Mouse (Mus musculus) embryonic facial prominence, embryonic 12.5 days (tissue): Measurements from ENCODE around the gene Pdzk1ip1. TPM values are rescaled to one million over a fixed set of nuclear protein-coding genes. Genes with fewer than 3 reads are reported as not detected.

Experiments
- ATAC-seq: fragments of 200-750 bp; cut with Nextera tagmentation; 2 replicates; pipeline ENCODE4 v1.8.0; 2017; ENCODE audit not compliant: insufficient number of reproducible peaks, insufficient read depth, low FRiP score, low TSS enrichment
- H3K27ac ChIP-seq: fragments of 300-500 bp; sonication (generic); 2 replicates; pipeline ENCODE4 v1.5.1; 2016; ENCODE audit warnings: mild to moderate bottlenecking
- H3K27me3 ChIP-seq: fragments of 300-500 bp; sonication (generic); 2 replicates; pipeline ENCODE4 v1.6.1; 2016; ENCODE audit warnings: mild to moderate bottlenecking, moderate library complexity
- H3K36me3 ChIP-seq: fragments of 300-500 bp; sonication (generic); 2 replicates; pipeline ENCODE4 v1.6.1; 2016; ENCODE audit warnings: mild to moderate bottlenecking
- H3K4me1 ChIP-seq: fragments of 300-500 bp; sonication (generic); 2 replicates; pipeline ENCODE4 v1.6.1; 2016
- H3K4me2 ChIP-seq: fragments of 300-500 bp; sonication (generic); replicated peaks from 2 replicates; pipeline ENCODE4 v1.6.1; 2016; ENCODE audit warnings: mild to moderate bottlenecking, moderate library complexity
- H3K4me3 ChIP-seq: fragments of 300-500 bp; sonication (generic); 2 replicates; pipeline ENCODE4 v1.5.1; 2016; ENCODE audit warnings: mild to moderate bottlenecking
- H3K9ac ChIP-seq: fragments of 300-500 bp; sonication (generic); 2 replicates; pipeline ENCODE4 v1.6.1; 2016; ENCODE audit warnings: mild to moderate bottlenecking, moderate library complexity
- H3K9me3 ChIP-seq: fragments of 300-500 bp; sonication (generic); 2 replicates; pipeline ENCODE4 v1.6.1; 2016; ENCODE audit warnings: mild to moderate bottlenecking, moderate library complexity
- WGBS: fragments of 180-500 bp; shearing (Covaris S2); methylation state at CpG from one replicate; pipeline ENCODE4 v1.1.7; 2016; 5-methylcytosine and 5-hydroxymethylcytosine counted together
- polyA plus RNA-seq: library from polyadenylated mRNA; unstranded; fragments of >200 nt; fragmentation: Nextera tagmentation; extraction: Ambion mirVana; gene quantifications from 2 replicates; pipeline ENCODE4 v1.2.1, GENCODE M21; 2016

Pdzk1ip1 gene
- polyA plus RNA-seq, 1 experiment from 2014 or later, result 11.7 TPM

DNA sequence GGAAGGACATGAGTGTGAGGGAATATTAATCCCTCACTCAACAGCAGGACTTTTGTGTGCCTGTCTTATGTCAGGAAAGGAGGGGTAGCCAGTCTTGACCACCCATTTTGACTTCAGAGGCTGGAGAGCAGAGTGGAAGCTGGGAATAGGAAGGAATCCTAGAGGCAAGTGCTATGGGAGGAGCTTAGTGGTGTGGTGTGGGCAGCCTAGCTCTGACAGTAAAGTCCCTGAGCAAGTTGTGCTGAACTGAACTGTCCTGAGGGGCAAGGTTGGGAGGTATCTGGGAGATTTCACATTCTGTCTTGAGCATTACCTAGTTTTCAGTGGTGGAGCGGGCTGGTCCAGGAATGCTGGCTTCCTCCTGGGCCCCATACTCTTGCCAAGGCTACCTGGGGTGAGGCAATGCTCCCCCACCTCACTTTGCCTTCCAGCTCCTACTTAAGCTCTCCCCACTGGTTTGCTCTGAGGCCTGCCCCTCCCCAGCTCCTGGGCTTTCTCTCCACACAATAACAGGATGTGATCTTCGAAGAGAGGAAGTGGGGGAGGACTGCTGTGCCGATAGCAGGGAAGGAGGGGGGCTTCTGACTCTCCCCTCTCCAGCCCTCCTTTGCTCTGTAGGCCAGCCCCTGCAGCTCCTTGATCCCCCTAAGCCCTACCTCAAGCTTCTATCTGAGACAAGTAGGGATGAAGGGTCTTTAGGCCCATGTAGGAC, 13.1 kb upstream of the Pdzk1ip1 start:
- Histone ChIP-seq H3K9me3 (no peaks in the 10 kb centered on the region), H3K4me3 (no peak overlapping the region), H3K36me3 (no peaks in the 10 kb centered on the region), H3K4me1 (no peaks in the 10 kb centered on the region), H3K27ac (0 out of 2 replicates have a peak overlapping the region, but pooled peaks have one; percentile 23), H3K9ac (no peak overlapping the region), H3K4me2 (no peak overlapping the region), H3K27me3 (peaks cover 1% of the 10 kb centered on the region; the same call in 1 of the 2 replicates)
- 39% methylated on average over 3 of the region's 3 CpGs for WGBS
- no peak for ATAC-seq

DNA sequence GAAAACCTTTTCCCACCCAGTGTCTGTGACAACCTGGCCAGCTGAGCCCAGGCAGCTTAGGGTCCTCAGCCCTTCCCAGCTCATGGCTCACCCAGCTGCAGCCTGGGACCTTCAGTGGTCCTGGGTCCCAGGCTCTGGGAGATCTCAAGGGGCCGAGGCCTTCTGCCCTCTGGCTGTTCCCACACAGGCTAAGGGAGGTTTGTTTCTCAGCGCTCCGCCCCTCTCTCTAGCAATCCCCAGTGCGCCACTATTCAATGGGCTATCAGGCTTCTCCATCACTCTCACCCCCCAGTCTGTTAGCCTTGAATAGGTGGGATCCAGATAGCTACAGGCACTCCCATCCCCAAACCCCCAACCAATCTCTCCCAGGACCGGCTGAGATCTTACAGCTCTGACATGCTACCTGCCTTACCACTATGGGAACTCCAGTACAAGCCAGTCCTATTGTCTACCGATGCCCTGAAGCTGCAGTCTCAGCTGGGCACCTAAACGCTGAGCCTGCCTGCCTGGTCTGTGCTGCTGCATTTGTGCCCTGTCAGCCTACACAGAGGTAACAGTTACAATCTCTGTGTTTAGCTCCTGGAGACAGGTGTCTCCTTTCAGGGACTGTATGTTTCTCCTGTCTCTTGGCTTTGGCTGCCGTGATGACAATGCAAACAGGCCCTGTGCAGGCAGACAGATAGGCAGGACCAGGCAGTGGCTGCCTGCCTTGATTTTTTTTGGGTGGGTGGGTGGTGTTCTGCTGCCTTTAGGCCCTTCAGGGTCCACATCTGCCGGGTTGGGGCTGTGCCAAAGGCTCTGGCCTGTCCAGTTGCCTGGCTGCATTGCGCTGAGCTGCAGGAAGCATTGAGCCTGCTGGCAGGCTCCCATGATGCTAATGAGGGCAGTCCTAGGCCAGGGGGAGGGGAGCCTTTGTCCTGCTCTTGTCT, 9.4 kb upstream of the Pdzk1ip1 start:
- no peak overlapping the region for H3K4me3 ChIP-seq
- ATAC-seq, result 0 out of 2 replicates have a peak, but pooled peaks have one; percentile 36

GRCm38 (mm10) chr4:115079821-115080349, 8.6 kb upstream of the Pdzk1ip1 start:
- H3K4me3 ChIP-seq, result no peak overlapping the region
- H3K27me3 ChIP-seq, result no peaks in the 10 kb centered on the region; the same call in 1 of the 2 replicates
- no peaks in the 10 kb centered on the region for H3K4me1 ChIP-seq
- 0 out of 2 replicates have a peak, but pooled peaks have one; percentile 61 for ATAC-seq
- H3K36me3 ChIP-seq, result no peaks in the 10 kb centered on the region
- no peak overlapping the region for H3K4me2 ChIP-seq
- H3K9me3 ChIP-seq, result no peaks in the 10 kb centered on the region
- H3K27ac ChIP-seq, result no peak overlapping the region
- 11% methylated on average over 5 of the region's 5 CpGs for WGBS
- no peak overlapping the region for H3K9ac ChIP-seq

More for the DNA sequence above, 9.4 kb upstream of the Pdzk1ip1 start:
- Histone ChIP-seq H3K9ac (no peak overlapping the region), H3K36me3 (no peaks in the 10 kb centered on the region), H3K27me3 (no peaks in the 10 kb centered on the region; the same call in 1 of the 2 replicates), H3K4me2 (no peak overlapping the region), H3K4me1 (no peaks in the 10 kb centered on the region), H3K27ac (no peak overlapping the region), H3K9me3 (no peaks in the 10 kb centered on the region)
- 18% methylated on average over 10 of the region's 10 CpGs for WGBS

GRCm38 (mm10) chr4:115083031-115083430, 5.5 kb upstream of the Pdzk1ip1 start:
- Histone ChIP-seq H3K9ac (no peak overlapping the region), H3K27me3 (peaks cover 14% of the 10 kb centered on the region), H3K4me1 (no peaks in the 10 kb centered on the region), H3K9me3 (no peaks in the 10 kb centered on the region), H3K4me2 (no peak overlapping the region), H3K36me3 (no peaks in the 10 kb centered on the region), H3K4me3 (no peak overlapping the region), H3K27ac (no peak overlapping the region)
- WGBS, result 85% methylated on average over 3 of the region's 3 CpGs
- ATAC-seq, result no peak

DNA sequence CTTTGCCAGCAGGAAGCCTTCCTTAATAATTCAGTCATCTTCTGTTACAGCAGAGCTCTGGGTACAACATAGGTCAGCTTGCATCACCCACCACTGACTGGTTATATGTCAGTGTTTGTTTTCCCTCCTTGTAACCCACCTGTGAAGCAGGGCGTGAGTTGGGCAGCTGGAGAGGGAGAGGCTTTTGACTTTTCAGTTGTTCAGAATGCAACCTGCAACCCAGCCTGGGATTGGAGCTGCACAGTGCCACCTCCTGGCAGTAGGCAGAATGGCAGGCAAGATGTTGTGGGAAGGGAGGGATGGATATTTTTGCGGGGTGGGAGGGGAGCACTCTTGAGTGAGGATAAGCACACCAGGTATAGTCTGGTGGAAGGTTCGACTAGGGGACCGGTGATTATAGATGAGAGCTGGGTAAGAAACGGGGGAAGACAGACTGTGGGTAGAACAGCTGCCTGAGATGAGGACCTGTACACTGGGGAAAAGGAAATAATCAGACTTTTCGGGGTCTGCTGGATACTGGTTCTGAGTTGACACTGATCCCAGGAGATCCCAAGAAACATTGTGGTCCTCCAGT, 2.9 kb upstream of the Pdzk1ip1 start:
- H3K4me3 ChIP-seq, result no peak overlapping the region
- WGBS, result 21% methylated on average over 6 of the region's 6 CpGs
- no peak for ATAC-seq
- no peak overlapping the region for H3K4me2 ChIP-seq
- no peak overlapping the region for H3K9ac ChIP-seq
- H3K36me3 ChIP-seq, result no peaks in the 10 kb centered on the region
- H3K27me3 ChIP-seq, result peaks cover 31% of the 10 kb centered on the region
- no peak overlapping the region for H3K27ac ChIP-seq
- no peaks in the 10 kb centered on the region for H3K9me3 ChIP-seq
- H3K4me1 ChIP-seq, result no peaks in the 10 kb centered on the region

GRCm38 (mm10) chr4:115086257-115086656, 2.3 kb upstream of the Pdzk1ip1 start:
- no peak overlapping the region for H3K4me2 ChIP-seq
- H3K4me3 ChIP-seq, result no peak overlapping the region
- H3K4me1 ChIP-seq, result no peaks in the 10 kb centered on the region
- no peak for ATAC-seq
- no peaks in the 10 kb centered on the region for H3K9me3 ChIP-seq
- H3K27ac ChIP-seq, result no peak overlapping the region
- peaks cover 31% of the 10 kb centered on the region for H3K27me3 ChIP-seq
- H3K36me3 ChIP-seq, result no peaks in the 10 kb centered on the region
- 67% methylated on average over 4 of the region's 4 CpGs for WGBS
- H3K9ac ChIP-seq, result no peak overlapping the region

- H3K9me3 ChIP-seq, result no peaks in the 10 kb centered on the region
- no peak overlapping the region for H3K9ac ChIP-seq
- H3K4me3 ChIP-seq, result no peak overlapping the region
- WGBS, result 63% methylated on average over 3 of the region's 3 CpGs
- no peak overlapping the region for H3K27ac ChIP-seq
- peaks cover 31% of the 10 kb centered on the region for H3K27me3 ChIP-seq
- no peak for ATAC-seq
- no peaks in the 10 kb centered on the region for H3K36me3 ChIP-seq
- H3K4me1 ChIP-seq, result no peaks in the 10 kb centered on the region
- H3K4me2 ChIP-seq, result no peak overlapping the region
Measured at GRCm38 (mm10) chr4:115086763-115087415, 1.6 kb upstream of the Pdzk1ip1 start.

DNA sequence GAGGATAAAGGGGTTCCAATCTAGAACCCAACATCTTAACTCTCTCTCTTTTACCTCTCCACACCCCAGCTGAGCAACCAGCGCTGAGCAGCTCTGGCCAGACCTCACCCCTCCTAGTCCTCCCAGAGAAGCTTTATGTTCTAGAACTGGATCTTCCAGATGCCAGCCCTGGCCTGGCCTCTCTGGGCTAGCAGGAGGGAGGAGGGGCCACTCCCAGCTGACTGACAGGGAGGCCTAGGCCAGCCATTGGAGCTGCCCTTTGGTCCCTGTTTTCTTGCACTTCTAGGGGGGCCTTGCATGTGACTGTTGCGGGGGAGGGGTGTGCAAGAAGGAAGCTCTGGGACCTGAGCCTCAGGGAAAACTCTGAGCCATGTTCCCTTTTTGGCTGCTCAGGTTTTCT, 2.1 kb downstream of the Pdzk1ip1 start:
- no peaks in the 10 kb centered on the region for H3K9me3 ChIP-seq
- no peaks in the 10 kb centered on the region for H3K36me3 ChIP-seq
- ATAC-seq, result no peak
- H3K4me2 ChIP-seq, result no peak overlapping the region
- WGBS, result 68% methylated on average over 2 of the region's 2 CpGs
- H3K9ac ChIP-seq, result no peak overlapping the region
- H3K27me3 ChIP-seq, result peaks cover 55% of the 10 kb centered on the region
- no peaks in the 10 kb centered on the region; the same call in 1 of the 2 replicates for H3K4me1 ChIP-seq
- no peak overlapping the region for H3K4me3 ChIP-seq
- no peak overlapping the region for H3K27ac ChIP-seq

GRCm38 (mm10) chr4:115091806-115092205, 3.3 kb downstream of the Pdzk1ip1 start:
- Histone ChIP-seq H3K4me2 (no peak overlapping the region), H3K27me3 (peaks cover 60% of the 10 kb centered on the region), H3K4me1 (peaks cover under 1% of the 10 kb centered on the region; the same call in 1 of the 2 replicates), H3K9me3 (no peaks in the 10 kb centered on the region), H3K36me3 (no peaks in the 10 kb centered on the region), H3K4me3 (no peak overlapping the region), H3K27ac (no peak overlapping the region), H3K9ac (no peak overlapping the region)
- no peak for ATAC-seq
- 70% methylated on average over 3 of the region's 3 CpGs for WGBS

DNA sequence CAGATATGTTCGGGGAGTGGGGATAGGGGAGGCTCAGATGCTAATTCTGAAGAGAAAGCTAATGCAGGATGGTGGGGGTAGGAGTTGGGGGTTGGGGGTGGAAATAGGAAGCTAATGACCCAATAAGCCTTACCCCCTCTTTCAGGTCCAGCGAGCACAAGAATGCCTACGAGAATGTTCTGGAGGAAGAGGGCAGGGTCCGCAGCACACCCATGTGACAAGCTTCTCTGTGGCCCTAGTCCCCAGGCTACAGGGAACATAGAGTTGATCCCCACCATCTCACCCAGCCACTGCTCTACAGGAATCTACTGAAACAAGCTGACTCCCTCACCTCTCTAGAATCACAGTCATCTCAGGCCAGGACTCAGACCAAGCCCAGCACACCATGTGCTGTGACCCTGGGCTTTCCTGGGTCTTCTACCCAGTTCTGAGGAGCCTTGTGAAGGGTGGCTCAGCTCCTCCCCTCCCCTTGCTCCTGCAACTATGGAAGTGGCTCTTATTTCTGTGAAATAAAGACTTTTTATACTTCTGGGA, 4.9 kb downstream of the Pdzk1ip1 start:
- Histone ChIP-seq H3K4me1 (peaks cover 2% of the 10 kb centered on the region; the same call in 1 of the 2 replicates), H3K36me3 (no peaks in the 10 kb centered on the region), H3K4me3 (no peak overlapping the region), H3K27me3 (peaks cover 54% of the 10 kb centered on the region), H3K4me2 (no peak overlapping the region), H3K9me3 (no peaks in the 10 kb centered on the region), H3K27ac (no peak overlapping the region), H3K9ac (no peak overlapping the region)
- WGBS, result 84% methylated on average over 4 of the region's 4 CpGs
- no peak for ATAC-seq

DNA sequence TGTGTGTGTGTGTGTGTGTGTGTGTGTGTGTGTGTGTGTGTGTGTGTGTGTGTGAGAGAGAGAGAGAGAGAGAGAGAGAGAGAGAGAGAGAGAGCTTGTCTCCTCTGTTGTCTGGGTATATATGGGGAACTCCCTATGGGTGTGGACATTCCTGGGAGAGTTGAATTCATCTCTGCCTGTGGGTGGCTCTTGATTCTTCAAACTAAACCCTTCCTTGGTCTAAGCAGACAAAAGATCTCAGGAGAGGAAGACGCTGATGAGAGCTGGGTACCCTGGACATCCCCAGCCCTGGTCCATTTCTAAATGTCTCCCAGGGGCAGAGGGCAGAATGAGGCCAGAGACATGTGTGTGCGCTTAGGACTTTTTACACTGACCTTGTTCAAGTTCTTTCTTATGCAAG, 5.5 kb downstream of the Pdzk1ip1 start:
- H3K9ac ChIP-seq, result no peak overlapping the region
- no peak overlapping the region for H3K4me3 ChIP-seq
- ATAC-seq, result no peak
- H3K27ac ChIP-seq, result no peak overlapping the region
- H3K4me2 ChIP-seq, result no peak overlapping the region
- peaks cover 2% of the 10 kb centered on the region; the same call in 1 of the 2 replicates for H3K4me1 ChIP-seq
- H3K27me3 ChIP-seq, result peaks cover 47% of the 10 kb centered on the region
- no peaks in the 10 kb centered on the region for H3K9me3 ChIP-seq
- WGBS, result 74% methylated on average over 2 of the region's 2 CpGs
- no peaks in the 10 kb centered on the region for H3K36me3 ChIP-seq
